Mouse (Mus musculus) CH12.LX (cell line): ENCODE measurements around the gene Plgrkt. TPM values are rescaled to one million over a fixed set of nuclear protein-coding genes. Genes with fewer than 3 reads are reported as not detected.

Experiments
- DNase-seq: peaks from one replicate; pipeline ENCODE4 v3.0.0-alpha.2; 2013; ENCODE audit errors: extremely low read depth
- H3K27ac ChIP-seq: 2 replicates; pipeline ENCODE4 v1.5.1; 2012; ENCODE audit warnings: low read depth, mild to moderate bottlenecking, control low read depth, moderate library complexity; ENCODE audit not compliant: insufficient read depth
- H3K27me3 ChIP-seq: replicated peaks from 2 replicates; pipeline ENCODE3; 2012; ENCODE audit warnings: inconsistent platforms
- H3K36me3 ChIP-seq, 2 experiments: replicated peaks in 1 of 2; 2 replicates each; pipeline versions ENCODE3 to v1.6.1; 2012; ENCODE audit warnings: inconsistent platforms in 1 of 2, low read length in 1 of 2, mild to moderate bottlenecking in 1 of 2, mixed read lengths in 1 of 2, moderate library complexity in 1 of 2; ENCODE audit not compliant: control insufficient read depth in 1 of 2, insufficient read depth in 1 of 2
- H3K4me1 ChIP-seq, 2 experiments: 2 replicates each; pipeline ENCODE4 v1.6.1; 2012; ENCODE audit warnings: inconsistent platforms in 1 of 2, moderate library complexity in 1 of 2; ENCODE audit not compliant: insufficient read depth in 2 of 2, control insufficient read depth in 1 of 2
- H3K4me2 ChIP-seq: 2 replicates; pipeline ENCODE4 v1.6.1; 2012; ENCODE audit warnings: low read depth, mild to moderate bottlenecking, control low read depth; ENCODE audit not compliant: poor library complexity, insufficient read depth, severe bottlenecking
- H3K4me3 ChIP-seq, 3 experiments: fragments of 150-350 bp in 1 of 3; sonication (generic) in 1 of 3; replicated peaks in 1 of 3; 2 replicates each; pipeline versions ENCODE3 to v1.5.1; 2011 to 2012; ENCODE audit warnings: low read depth in 2 of 3, low read length in 2 of 3, mild to moderate bottlenecking in 2 of 3, moderate library complexity in 2 of 3, control low read depth in 1 of 3, improper control_type of control experiment in 1 of 3, inconsistent platforms in 1 of 3, mixed read lengths in 1 of 3; ENCODE audit not compliant: poor library complexity in 1 of 3
- H3K79me2 ChIP-seq: replicated peaks from 2 replicates; pipeline ENCODE4 v1.6.1; 2012; ENCODE audit warnings: mild to moderate bottlenecking, moderate library complexity; ENCODE audit not compliant: control insufficient read depth, poor library complexity, insufficient read depth, severe bottlenecking; ENCODE audit errors: extremely low read depth
- H3K9ac ChIP-seq: 2 replicates; pipeline ENCODE4 v1.6.1; 2012; ENCODE audit warnings: low read depth, mild to moderate bottlenecking, control low read depth, moderate library complexity; ENCODE audit not compliant: insufficient read depth
- H3K9me3 ChIP-seq: replicated peaks from 2 replicates; pipeline ENCODE3; 2012; ENCODE audit warnings: low read length, inconsistent platforms, mixed read lengths
- BHLHE40 ChIP-seq: IDR thresholded peaks from 2 replicates; pipeline ENCODE4 v1.6.1; 2011; ENCODE audit warnings: mild to moderate bottlenecking, low read depth, low read length, improper control_type of control experiment
- CHD1 ChIP-seq: IDR thresholded peaks from 2 replicates; pipeline ENCODE4 v1.6.1; 2012; ENCODE audit warnings: low read depth, low read length, improper control_type of control experiment, inconsistent platforms
- CHD2 ChIP-seq: IDR thresholded peaks from 2 replicates; pipeline ENCODE4 v1.6.1; 2011; ENCODE audit warnings: low read length, improper control_type of control experiment
- CTCF ChIP-seq, 2 experiments: IDR thresholded peaks in 1 of 2; conservative IDR thresholded peaks in 1 of 2; 2 replicates each; pipeline ENCODE4 v1.5.1; 2011 to 2012; ENCODE audit warnings: low read depth in 2 of 2, low read length in 2 of 2, improper control_type of control experiment in 1 of 2, inconsistent platforms in 1 of 2, mild to moderate bottlenecking in 1 of 2, moderate library complexity in 1 of 2
- E2F4 ChIP-seq: IDR thresholded peaks from 2 replicates; pipeline ENCODE4 v1.6.1; 2011; ENCODE audit warnings: low read depth, low read length, improper control_type of control experiment; ENCODE audit not compliant: insufficient replicate concordance
- EP300 ChIP-seq: IDR thresholded peaks from 2 replicates; pipeline ENCODE4 v1.6.1; 2011; ENCODE audit warnings: low read length, improper control_type of control experiment
- ETS1 ChIP-seq: conservative IDR thresholded peaks from 2 replicates; pipeline ENCODE4 v1.6.1; 2012; ENCODE audit warnings: low read depth, mild to moderate bottlenecking, inconsistent platforms, low read length, improper control_type of control experiment, moderate library complexity
- HCFC1 ChIP-seq: IDR thresholded peaks from 2 replicates; pipeline ENCODE4 v1.6.1; 2012; ENCODE audit warnings: low read depth, mild to moderate bottlenecking, inconsistent platforms, low read length, improper control_type of control experiment
- IRF4 ChIP-seq: IDR thresholded peaks from 2 replicates; pipeline ENCODE4 v1.6.1; 2014; ENCODE audit warnings: low read depth, mild to moderate bottlenecking, inconsistent platforms, low read length, improper control_type of control experiment
- JUN ChIP-seq: IDR thresholded peaks from 2 replicates; pipeline ENCODE4 v1.6.1; 2011; ENCODE audit warnings: low read depth, mild to moderate bottlenecking, low read length, improper control_type of control experiment, moderate library complexity; ENCODE audit not compliant: insufficient read depth
- JUND ChIP-seq: conservative IDR thresholded peaks from 2 replicates; pipeline ENCODE4 v1.6.1; 2011; ENCODE audit warnings: low read depth, low read length, improper control_type of control experiment
- MAFK ChIP-seq: IDR thresholded peaks from 2 replicates; pipeline ENCODE4 v1.6.1; 2011; ENCODE audit warnings: low read length, improper control_type of control experiment; ENCODE audit not compliant: insufficient replicate concordance
- MAX ChIP-seq: IDR thresholded peaks from 2 replicates; pipeline ENCODE4 v1.6.1; 2011; ENCODE audit warnings: low read length, improper control_type of control experiment
- MAZ ChIP-seq: IDR thresholded peaks from 2 replicates; pipeline ENCODE4 v1.6.1; 2012; ENCODE audit warnings: low read depth, mild to moderate bottlenecking, inconsistent platforms, low read length, improper control_type of control experiment, moderate library complexity
- MEF2A ChIP-seq: IDR thresholded peaks from 2 replicates; pipeline ENCODE4 v1.6.1; 2014; ENCODE audit warnings: low read depth, mild to moderate bottlenecking, inconsistent platforms, low read length, improper control_type of control experiment, borderline replicate concordance
- MXI1 ChIP-seq: IDR thresholded peaks from 2 replicates; pipeline ENCODE4 v1.6.1; 2011; ENCODE audit warnings: mild to moderate bottlenecking, low read depth, low read length, improper control_type of control experiment
- POLR2A ChIP-seq: IDR thresholded peaks from 2 replicates; pipeline ENCODE4 v1.6.1; 2011; ENCODE audit warnings: low read depth, mild to moderate bottlenecking, improper control_type of control experiment, low read length
- SIN3A ChIP-seq: IDR thresholded peaks from 2 replicates; pipeline ENCODE4 v1.6.1; 2012; ENCODE audit warnings: low read length, improper control_type of control experiment, inconsistent platforms
- TBP ChIP-seq: conservative IDR thresholded peaks from 2 replicates; pipeline ENCODE4 v1.6.1; 2011; ENCODE audit warnings: low read depth, low read length, improper control_type of control experiment
- TCF12 ChIP-seq: IDR thresholded peaks from 2 replicates; pipeline ENCODE4 v1.6.1; 2014; ENCODE audit warnings: low read depth, mild to moderate bottlenecking, inconsistent platforms, low read length, improper control_type of control experiment
- USF2 ChIP-seq: conservative IDR thresholded peaks from 2 replicates; pipeline ENCODE4 v1.6.1; 2011; ENCODE audit warnings: low read depth, low read length, improper control_type of control experiment
- ZNF384 ChIP-seq: IDR thresholded peaks from 2 replicates; pipeline ENCODE4 v1.6.1; 2012; ENCODE audit warnings: low read depth, low read length, improper control_type of control experiment, inconsistent platforms
- dilution Hi-C: fragments of 300-500 bp; cut with MboI; formaldehyde crosslinking; loops from 2 replicates; pipeline ENCODE4 v1.14.3; 2020; ENCODE audit warnings: low sequenced_read_pairs; ENCODE audit not compliant: extremely low pct_unique_long_range_greater_than_20kb, extremely low pct_ligation_motif_present
- in situ Hi-C: fragments of 300-500 bp; cut with MboI; formaldehyde crosslinking; loops from 3 replicates; pipeline ENCODE4 v1.14.3; 2019; ENCODE audit warnings: low sequenced_read_pairs, low pct_ligation_motif_present, low pct_unique_long_range_greater_than_20kb, mixed read lengths
- polyA plus RNA-seq: library from polyadenylated mRNA; unstranded; fragments of >175 nt; gene quantifications from 2 replicates; pipeline ENCODE4 v1.2.1, GENCODE M21; 2012; ENCODE audit warnings: low read depth; ENCODE audit not compliant: insufficient read length
- total RNA-seq, 2 experiments: library from RNA; depleted of rRNA; stranded (reverse); fragments of 300-350 nt in 1 of 2; fragments of >200 nt in 1 of 2; gene quantifications; 2 replicates each; pipeline ENCODE4 v1.2.3; 2012 to 2014

Plgrkt gene
- total and polyA plus RNA-seq, 3 experiments: 31.3 to 40.6 (median 33.0) TPM

DNA sequence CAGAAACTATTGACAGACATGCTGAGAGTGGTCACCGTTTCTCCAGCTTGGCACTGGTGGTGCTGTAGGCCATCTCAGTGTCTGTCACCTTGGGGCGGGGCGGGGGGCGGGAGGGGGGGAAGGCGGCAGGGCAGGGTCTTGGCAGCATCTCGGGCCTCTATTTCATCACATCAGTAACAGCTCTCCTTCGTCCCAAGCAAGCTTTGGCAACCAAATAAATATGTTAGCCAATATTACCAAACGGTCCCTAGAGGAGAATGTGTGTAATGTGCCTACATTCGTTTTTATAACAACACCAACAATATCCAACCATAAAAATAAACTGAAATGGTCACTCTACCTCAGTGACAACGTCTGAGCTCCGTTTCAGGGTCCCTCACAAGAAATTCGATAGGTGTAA is 2.9 kb upstream of the Plgrkt start:
- peak overlapping the region; percentile 88 for H3K9ac ChIP-seq
- H3K27me3 ChIP-seq: no peaks in the 10 kb centered on the region
- DNase-seq: no peak
- H3K9me3 ChIP-seq: no peaks in the 10 kb centered on the region
- H3K36me3 ChIP-seq: peaks cover 6 to 12% of the 10 kb centered on the region in 2 experiments
- peak overlapping the region; percentile 69; the same call in 1 of the 2 replicates for H3K27ac ChIP-seq
- in situ Hi-C loops (loop anchor here (5.0 to 25.0 kb wide), 3 partner anchors 122 to 583 kb away; partner anchors contain the start of genes 9930021J03Rik and Ranbp6), dilution Hi-C loops (no loop called here)
- peak overlapping the region; percentile 93 for H3K4me2 ChIP-seq
- peak overlapping the region in 2 of 3 experiments; percentile 51 to 59 for H3K4me3 ChIP-seq
- TF ChIP-seq CTCF (conservative IDR thresholded peaks at IDR 0.05 in 1 of 2, IDR thresholded peaks at IDR 0.05 in 1 of 2; ENCODE audit: low read depth in 2 of 2, low read length in 2 of 2) (no peak), JUND (no peak), ZNF384 (no peak), MAZ (0 out of 2 replicates have a peak, but pooled peaks have one; percentile 27), TCF12 (no peak), JUN (no peak), MXI1 (no peak), MAFK (no peak)
- H3K4me1 ChIP-seq: peaks cover 10 to 26% of the 10 kb centered on the region in 2 experiments
- peaks cover 50% of the 10 kb centered on the region for H3K79me2 ChIP-seq

DNA sequence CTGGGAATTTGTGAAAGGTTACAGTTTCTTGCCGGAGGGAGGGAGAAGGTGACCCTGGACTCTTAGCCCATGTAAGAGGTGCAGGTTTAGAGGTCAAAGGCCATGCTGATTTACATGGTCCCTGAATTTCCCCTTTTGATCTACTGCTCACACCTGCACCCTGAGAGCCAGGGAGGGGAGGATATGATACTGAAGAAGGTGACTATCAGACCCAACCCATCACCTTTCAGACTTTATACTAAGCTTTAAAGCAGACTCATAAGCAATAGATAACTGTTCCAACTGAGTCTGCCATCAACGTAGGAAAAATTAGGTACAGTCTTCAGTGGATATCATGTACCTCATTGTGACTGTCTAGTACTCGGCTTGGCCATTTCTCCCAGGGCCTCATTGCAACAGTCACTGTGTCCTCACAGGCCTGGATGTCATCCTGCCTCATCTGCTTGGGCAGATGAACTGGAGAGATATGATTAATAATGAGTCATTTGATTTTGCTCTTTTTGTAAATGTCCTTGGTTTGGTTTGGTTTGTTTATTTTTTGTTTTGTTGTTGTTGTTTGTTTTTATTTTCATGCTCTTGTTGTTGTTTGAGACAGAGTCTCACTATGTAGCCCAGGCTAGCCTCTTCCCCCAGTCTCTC is 1.6 kb upstream of the Plgrkt start:
- H3K4me3 ChIP-seq: peak overlapping the region; percentile 51 to 63 (median 59)
- no peak for DNase-seq

More for the DNA sequence above, 1.6 kb upstream of the Plgrkt start:
- Histone ChIP-seq H3K4me1 (peaks cover 11 to 32% of the 10 kb centered on the region in 2 experiments), H3K27me3 (no peaks in the 10 kb centered on the region), H3K9me3 (no peaks in the 10 kb centered on the region), H3K27ac (peak overlapping the region; percentile 78), H3K4me2 (peak overlapping the region; percentile 39), H3K9ac (peak overlapping the region; percentile 54), H3K79me2 (peaks cover 49% of the 10 kb centered on the region), H3K36me3 (peaks cover 5 to 6% of the 10 kb centered on the region in 2 experiments)
- dilution Hi-C loops: no loop called here
- in situ Hi-C loops: loop anchor here (5.0 to 25.0 kb wide), 3 partner anchors 54 to 581 kb away; partner anchors contain the start of genes 9930021J03Rik and Ranbp6
- TF ChIP-seq HCFC1 (no peak), IRF4 (peak; percentile 36; the same call in 1 of the 2 replicates), EP300 (peak; percentile 25; the same call in 1 of the 2 replicates), CHD2 (peak; percentile 44; the same call in 1 of the 2 replicates), SIN3A (peak; percentile 53), POLR2A (no peak), ETS1 (peak; percentile 40), MAFK (no peak), MEF2A (0 out of 2 replicates have a peak, but pooled peaks have one; percentile 16), CHD1 (no peak), CTCF (conservative IDR thresholded peaks at IDR 0.05 in 1 of 2, IDR thresholded peaks at IDR 0.05 in 1 of 2; ENCODE audit: low read depth in 2 of 2, low read length in 2 of 2) (no peak), MXI1 (peak; percentile 65), TBP (0 out of 2 replicates have a peak, but pooled peaks have one; percentile 24), TCF12 (peak; percentile 70; the same call in 1 of the 2 replicates), USF2 (no peak), E2F4 (no peak), BHLHE40 (0 out of 2 replicates have a peak, but pooled peaks have one; percentile 25), MAX (no peak)
